Mouse (Mus musculus): ENCODE results near the gene Fhl4. TPM values are rescaled to one million over a fixed set of nuclear protein-coding genes. Genes with fewer than 3 reads are reported as not detected.

Gene Fhl4
- polyA plus RNA-seq (2012; ENCODE audit: low replicate concordance) = 0.07 and 0.18 TPM in 2 replicates

GRCm38 (mm10) chr10:85102247-85103084 lies at the start of gene Fhl4, which contains the start of gene Tmem263:
Gene Fhl4 (minus strand): TSS chr10:85102495.
Gene Tmem263 (plus strand): TSS chr10:85102627.

DNA sequence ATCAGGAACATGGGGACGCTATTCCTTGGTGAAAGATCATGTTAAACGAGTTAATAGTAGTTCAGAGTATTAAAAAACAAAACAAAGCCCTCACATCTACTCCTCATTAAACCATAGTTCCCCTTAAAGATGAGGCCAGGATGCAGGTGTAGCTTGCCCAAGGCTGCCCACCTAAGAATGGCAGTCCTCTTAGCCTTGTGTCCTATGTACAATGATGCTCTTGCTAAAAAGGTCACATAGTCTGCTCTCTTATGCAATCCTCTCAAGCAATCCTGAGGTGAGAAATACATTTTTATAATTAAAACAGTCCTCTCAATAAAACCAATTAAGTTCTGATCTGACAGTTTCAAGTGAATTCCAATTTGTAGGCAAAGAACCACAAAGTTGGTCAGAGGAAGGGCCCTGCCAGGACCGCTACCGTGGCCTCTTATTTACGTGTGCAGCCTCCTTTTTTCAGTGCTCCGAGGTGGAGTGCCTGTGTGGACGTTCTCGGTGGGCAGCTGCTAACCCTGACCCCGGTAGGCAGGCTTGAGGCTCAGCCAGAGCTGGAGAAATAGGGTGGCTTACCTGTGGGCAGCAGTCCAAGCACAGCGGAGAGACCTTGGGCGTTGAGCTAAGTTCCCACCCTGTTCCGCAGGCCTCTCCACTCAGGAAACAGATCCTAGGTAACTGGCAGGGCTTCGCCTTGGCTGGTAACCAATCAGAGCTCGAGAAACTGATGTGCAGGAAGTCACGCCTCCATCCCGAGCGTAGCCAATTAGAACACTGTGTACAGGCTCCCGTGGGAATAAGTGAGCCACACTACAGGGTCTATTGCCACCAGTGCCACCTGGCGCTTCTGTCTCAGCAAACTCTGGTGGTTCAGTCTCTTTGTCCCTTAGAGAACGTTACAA lies 25.3 kb upstream of the Fhl4 start, which contains the start of gene Mterf2:
Gene Mterf2 (minus strand): TSS at position 633 of the 893 bp plus-strand sequence.

Other genes starting within 250 kb of the Fhl4 start
- gene Ric8b, start 184.9 kb downstream of the Fhl4 start, polyA plus RNA-seq (2012; ENCODE audit: low replicate concordance) = 2.7 and 4.2 TPM in 2 replicates
- 18.3 and 25.8 TPM in 2 replicates for gene Tmem263, start 132 bp upstream of the Fhl4 start, polyA plus RNA-seq (2012; ENCODE audit: low replicate concordance)
- 0.85 and 2.2 TPM in 2 replicates for gene Mterf2, start 25.5 kb upstream of the Fhl4 start, polyA plus RNA-seq (2012; ENCODE audit: low replicate concordance)
- 13.2 and 32.8 TPM in 2 replicates for gene Cry1, start 82.6 kb upstream of the Fhl4 start, polyA plus RNA-seq (2012; ENCODE audit: low replicate concordance)

All from hematopoietic multipotent progenitor cell, adult 10-12 weeks (in vitro differentiated cells).